Mouse (Mus musculus): ENCODE measurements around the gene Tgfb1i1.

DNA sequence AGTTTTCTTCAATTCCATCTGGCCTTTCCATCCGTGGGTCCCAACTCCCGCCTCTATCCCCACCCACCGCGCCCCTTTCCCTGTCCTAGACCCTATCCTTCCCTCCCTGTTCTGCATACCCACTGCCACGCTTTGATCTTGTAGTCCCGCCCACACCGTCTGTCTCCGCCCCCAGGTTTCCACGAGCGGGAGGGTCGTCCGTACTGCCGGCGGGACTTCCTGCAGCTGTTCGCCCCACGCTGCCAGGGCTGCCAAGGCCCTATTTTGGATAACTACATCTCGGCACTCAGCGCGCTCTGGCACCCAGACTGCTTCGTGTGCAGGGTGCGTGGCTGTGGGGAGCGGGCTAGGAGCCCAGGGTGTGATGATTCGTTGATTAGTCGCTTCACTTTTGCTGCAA, 6.0 kb downstream of the Tgfb1i1 start:
- TF ChIP-seq CTCF (conservative IDR thresholded peaks at IDR 0.05 in 1 of 2, IDR thresholded peaks at IDR 0.05 in 1 of 2; ENCODE audit: low read depth in 2 of 2, low read length in 2 of 2): no peak
- no peak for TF ChIP-seq IRF4 (IDR thresholded peaks at IDR 0.05; ENCODE audit: low read depth, low read length)
- no peak for TF ChIP-seq NRF1 (IDR thresholded peaks at IDR 0.05; ENCODE audit: low read depth, low read length)
- no peak for TF ChIP-seq E2F4 (IDR thresholded peaks at IDR 0.05; ENCODE audit: insufficient replicate concordance, low read depth, low read length)
- TF ChIP-seq POLR2A (IDR thresholded peaks at IDR 0.05; ENCODE audit: low read depth, low read length): no peak
- TF ChIP-seq KAT2A (IDR thresholded peaks at IDR 0.05; ENCODE audit: insufficient replicate concordance, low read length): no peak
- TF ChIP-seq USF1 (IDR thresholded peaks at IDR 0.05; ENCODE audit: low read depth, low read length): no peak
- no peak for TF ChIP-seq CHD2 (IDR thresholded peaks at IDR 0.05; ENCODE audit: low read length)
- no peak for TF ChIP-seq CHD1 (IDR thresholded peaks at IDR 0.05; ENCODE audit: low read depth, low read length)
- TF ChIP-seq TCF12 (IDR thresholded peaks at IDR 0.05; ENCODE audit: low read depth, low read length): no peak

Measured in CH12.LX (cell line).